Mouse (Mus musculus) frontal cortex, adult 2 months (tissue): ENCODE data around the gene Kcna5. TPM values are rescaled to one million over a fixed set of nuclear protein-coding genes. Genes with fewer than 3 reads are reported as not detected.

Experiments used
- polyA plus RNA-seq: library from polyadenylated mRNA; depleted of rRNA; stranded (reverse); fragments of >200 nt; gene quantifications from 2 replicates; pipeline ENCODE4 v1.2.3, GENCODE M21; 2012; rRNA removed

Kcna5 gene
- polyA plus RNA-seq, 1 experiment = 6.3 TPM

Other genes starting within 250 kb of the Kcna5 start
- 19.2 and 19.7 TPM in 2 replicates for gene Kcna1, start 111.0 kb upstream of the Kcna5 start, polyA plus RNA-seq
- gene Kcna6, start 205.3 kb upstream of the Kcna5 start, polyA plus RNA-seq = 35.8 and 39.3 TPM in 2 replicates